Mouse (Mus musculus): Measurements from ENCODE around the gene Ccr3. TPM values are rescaled to one million over a fixed set of nuclear protein-coding genes. Genes with fewer than 3 reads are reported as not detected.
"Not testable (repeated sequence)": the region's sequence is repeated elsewhere in the genome, so short reads cannot be mapped to it uniquely, and the experiment has no call there.

The Ccr3 gene
- total and polyA plus RNA-seq, 3 experiments, result not detected

GRCm38 (mm10) chr9:124040932-124041331 lies 19.2 kb downstream of the Ccr3 start:
- DNase-seq, result no peak

GRCm38 (mm10) chr9:124053532-124053931 lies 31.8 kb downstream of the Ccr3 start:
- no peak for DNase-seq

GRCm38 (mm10) chr9:124056158-124056709 lies 34.5 kb downstream of the Ccr3 start:
- no peak for DNase-seq

GRCm38 (mm10) chr9:124059660-124060352 lies 38.0 kb downstream of the Ccr3 start:
- DNase-seq, result no peak

- DNase-seq, result not testable (repeated sequence)
These were observed 40.0 kb downstream of the Ccr3 start for GRCm38 (mm10) chr9:124061474-124062432.

GRCm38 (mm10) chr9:124066572-124067103 lies 44.9 kb downstream of the Ccr3 start:
- DNase-seq, result no peak

GRCm38 (mm10) chr9:124068098-124069058 lies 46.6 kb downstream of the Ccr3 start:
- DNase-seq, result no peak

- no peak for DNase-seq
These were observed 49.7 kb downstream of the Ccr3 start for GRCm38 (mm10) chr9:124071506-124071905.

- DNase-seq, result no peak
These were observed 58.0 kb downstream of the Ccr3 start for GRCm38 (mm10) chr9:124079803-124080202.

- DNase-seq, result not testable (repeated sequence)
These were observed 58.7 kb downstream of the Ccr3 start for GRCm38 (mm10) chr9:124080471-124080870.

Other genes starting within 250 kb of the Ccr3 start
- under 1 TPM in 1 of 2 experiments, not detected in 1; 0.21 TPM for gene Cxcr6, start 215.5 kb upstream of the Ccr3 start, total RNA-seq (2021)
- gene Cxcr6, start 215.5 kb upstream of the Ccr3 start, polyA plus RNA-seq (2012; rRNA removed), result 0.20 TPM in 1 of 2 replicates, not detected in the other
- 10 to 100 TPM; 37.1 to 41.1 TPM for gene Fyco1, start 170.1 kb upstream of the Ccr3 start, total RNA-seq (2021)
- gene Fyco1, start 170.1 kb upstream of the Ccr3 start, polyA plus RNA-seq (2012; rRNA removed), result 5.9 and 9.7 TPM in 2 replicates
- gene Xcr1, start 159.9 kb upstream of the Ccr3 start, total RNA-seq (2021), result under 1 TPM; 0.10 to 0.20 TPM
- gene Xcr1, start 159.9 kb upstream of the Ccr3 start, polyA plus RNA-seq (2012; rRNA removed), result 0.08 and 0.10 TPM in 2 replicates
- gene Ccr1, start 53.3 kb upstream of the Ccr3 start, total RNA-seq (2021), result 1 to 10 TPM; 1.3 to 1.9 TPM
- gene Ccr1, start 53.3 kb upstream of the Ccr3 start, polyA plus RNA-seq (2012; rRNA removed), result 0.82 and 0.88 TPM in 2 replicates
- gene Ccr1l1, start 43.6 kb upstream of the Ccr3 start, total RNA-seq (2021), result not detected
- not detected in 2 replicates for gene Ccr1l1, start 43.6 kb upstream of the Ccr3 start, polyA plus RNA-seq (2012; rRNA removed)
- gene Ccr2, start 80.0 kb downstream of the Ccr3 start, total RNA-seq (2021), result 1 to 10 TPM in 1 of 2 experiments, under 1 TPM in 1; 0.95 to 4.4 TPM
- 0.43 and 0.55 TPM in 2 replicates for gene Ccr2, start 80.0 kb downstream of the Ccr3 start, polyA plus RNA-seq (2012; rRNA removed)
- gene Ccr5, start 99.6 kb downstream of the Ccr3 start, total RNA-seq (2021), result 1 to 10 TPM; 2.4 to 6.1 TPM
- gene Ccr5, start 99.6 kb downstream of the Ccr3 start, polyA plus RNA-seq (2012; rRNA removed), result 0.36 and 0.39 TPM in 2 replicates